Mouse (Mus musculus) spleen, adult 12 weeks (tissue): Measurements from ENCODE around the gene Olfr832.
"Not testable (repeated sequence)": the region's sequence is repeated elsewhere in the genome, so short reads cannot be mapped to it uniquely, and the experiment has no call there.

Experiments
- DNase-seq: peaks from one replicate; pipeline ENCODE4 v3.0.0; 2022; ENCODE audit warnings: low spot score

Olfr832 gene

DNA sequence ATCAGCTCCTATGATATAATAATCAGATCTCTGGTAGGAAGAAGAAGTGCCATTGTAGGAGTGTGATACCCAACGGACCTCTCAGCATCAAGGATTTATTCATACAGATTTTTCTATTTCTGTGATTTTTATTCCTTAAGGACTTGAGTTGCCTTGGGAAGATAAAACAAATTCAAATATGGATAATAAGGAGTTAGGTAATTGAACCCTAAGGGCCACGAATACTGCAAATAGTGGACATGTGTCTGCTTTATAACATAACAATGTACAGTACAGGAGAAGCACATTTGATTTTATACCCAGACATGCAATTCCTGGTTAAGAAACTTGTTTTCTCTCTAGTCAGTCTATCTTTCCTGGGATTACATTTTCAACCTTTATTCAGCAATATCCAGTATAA is at the start of gene Olfr832:
Olfr832 (plus strand) TSS at position 301 of the 400 bp plus-strand sequence.
- not testable (repeated sequence) for DNase-seq

DNA sequence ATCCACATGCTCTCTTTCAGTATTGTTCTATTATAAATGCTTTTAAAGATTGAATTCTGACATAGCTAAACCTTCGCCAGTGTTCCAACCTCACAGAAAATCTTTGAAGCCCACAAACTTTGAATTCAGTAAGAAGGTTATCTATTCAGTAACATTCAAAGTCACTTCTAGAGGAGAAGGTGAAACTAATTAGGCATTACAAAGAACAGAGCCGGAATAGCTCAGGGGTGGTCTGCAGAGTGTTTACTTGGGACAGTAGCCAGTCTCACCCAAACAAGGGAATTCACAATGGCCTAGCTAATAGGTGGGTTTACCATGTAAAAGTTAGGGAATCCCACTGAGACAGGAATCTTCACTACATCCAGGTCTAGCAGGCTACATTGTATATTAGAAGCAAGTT is 29.2 kb upstream of the Olfr832 start:
- not testable (repeated sequence) for DNase-seq

GRCm38 (mm10) chr9:18927921-18928320 is 9.0 kb upstream of the Olfr832 start:
- DNase-seq: not testable (repeated sequence)

- DNase-seq: no peak
Observed at GRCm38 (mm10) chr9:18962021-18962420, 25.1 kb downstream of the Olfr832 start.

GRCm38 (mm10) chr9:18987690-18988089 is 50.8 kb downstream of the Olfr832 start, which contains the start of gene Olfr834:
Olfr834 (plus strand) TSS chr9:18987990.
- DNase-seq: no peak
